In genomic region chr17:84190885-84191284, GRCm38 (mm10) we compare ENCODE assay signal across 8 mouse cellular contexts. TPM values are rescaled to one million over a fixed set of nuclear protein-coding genes. Genes with fewer than 3 reads are reported as not detected.
DNase-seq lines count a peak whose midpoint lies in the region; ATAC-seq and TF ChIP-seq lines count a peak whose summit lies in the region.

No protein-coding gene starts in this region.

- H3K4me1 ChIP-seq in hindbrain, embryonic 11.5 days (replicated peaks; ENCODE audit: control insufficient read depth, insufficient read depth, low read length): peaks cover 6% of the 10 kb centered on the region; the same call in 1 of the 2 replicates
- peaks cover 28% of the 10 kb centered on the region for H3K4me1 ChIP-seq in hindbrain, embryonic 13.5 days (replicated peaks)

- CTCF ChIA-PET in Patski (lab: Charles Lee): interaction anchor here (1.0 to 3.8 kb wide), 15 partner anchors 9 to 295 kb away, joined by 3 to 18 read pairs (median 4); no protein-coding TSS in a partner anchor

- H3K9me3 ChIP-seq in hindbrain, embryonic 11.5 days (ENCODE audit: control insufficient read depth, low read length): no peaks in the 10 kb centered on the region
- H3K9me3 ChIP-seq in hindbrain, embryonic 13.5 days: no peaks in the 10 kb centered on the region

- POLR2A ChIA-PET in Patski (lab: Charles Lee): interaction anchor here (0.6 to 0.7 kb wide), 2 partner anchors 60 to 115 kb away, joined by 3 read pairs; no protein-coding TSS in a partner anchor

- ATAC-seq in hindbrain, embryonic 11.5 days (ENCODE audit: low FRiP score): no peak
- no peak for ATAC-seq in hindbrain, embryonic 13.5 days (ENCODE audit: low FRiP score)
- no peak for ATAC-seq in Patski

- no peak overlapping the region for H3K9ac ChIP-seq in hindbrain, embryonic 11.5 days (ENCODE audit: low read depth, low read length)
- H3K9ac ChIP-seq in hindbrain, embryonic 13.5 days: no peak overlapping the region

- H3K4me2 ChIP-seq in hindbrain, embryonic 11.5 days (replicated peaks; ENCODE audit: low read depth, low read length): no peak overlapping the region
- no peak overlapping the region for H3K4me2 ChIP-seq in hindbrain, embryonic 13.5 days

- H3K36me3 ChIP-seq in hindbrain, embryonic 11.5 days (ENCODE audit: control insufficient read depth, insufficient read depth, low read length): no peaks in the 10 kb centered on the region; the same call in 1 of the 2 replicates
- peaks cover 13% of the 10 kb centered on the region for H3K36me3 ChIP-seq in hindbrain, embryonic 13.5 days

- no peak for TF ChIP-seq CTCF in Patski (IDR thresholded peaks at IDR 0.05)

- WGBS in hindbrain, embryonic 11.5 days: 32% methylated on average over 8 of the region's 8 CpGs
- 30% methylated on average over 8 of the region's 8 CpGs for WGBS in hindbrain, embryonic 13.5 days

- in situ Hi-C loops in Patski (cut with MboI; ENCODE audit: low pct_unique_long_range_greater_than_20kb): no loop called here

- H3K27me3 ChIP-seq in hindbrain, embryonic 11.5 days (ENCODE audit: control insufficient read depth, insufficient read depth, low read length): peaks cover 3% of the 10 kb centered on the region; the same call in 1 of the 2 replicates
- peaks cover 21% of the 10 kb centered on the region for H3K27me3 ChIP-seq in hindbrain, embryonic 13.5 days
- H3K27me3 ChIP-seq in Patski: no peaks in the 10 kb centered on the region

- no peak overlapping the region for H3K4me3 ChIP-seq in hindbrain, embryonic 11.5 days (ENCODE audit: low read depth, low read length)
- no peak overlapping the region for H3K4me3 ChIP-seq in hindbrain, embryonic 13.5 days

- peak; percentile 89 for DNase-seq in hindbrain, embryonic 11.5 days (ENCODE audit: low spot score)
- DNase-seq in Patski (ENCODE audit: low read depth, low spot score): peak; percentile 33
- DNase-seq in cerebellum, postnatal 36 days: peak; percentile 72 to 77
- peak; percentile 63 to 80 for DNase-seq in heart, adult 9 months (ENCODE audit: low spot score in 2 of 2)
- peak; percentile 60 to 77 for DNase-seq in left cerebral cortex, adult 8-10 months (ENCODE audit: low spot score in 2 of 2)
- peak; percentile 95 for DNase-seq in naive thymus-derived CD4-positive, alpha-beta T cell, adult 2 months (ENCODE audit: low read depth)
- peak; percentile 73 to 79 for DNase-seq in thymus, adult 18-20 months

- no peak overlapping the region for H3K27ac ChIP-seq in hindbrain, embryonic 11.5 days (ENCODE audit: low read depth, low read length)
- H3K27ac ChIP-seq in hindbrain, embryonic 13.5 days: no peak overlapping the region

RNA-seq across cellular contexts. Expression of gene Zfp36l2, which starts 3.1 kb away (rescaled TPM):
- polyA plus RNA-seq in hindbrain, embryonic 11.5 days (2014; fragmentation: Nextera tagmentation; extraction: Ambion mirVana): 15.8 and 16.0 TPM in 2 replicates
- polyA plus RNA-seq in hindbrain, embryonic 13.5 days (2015; fragmentation: Nextera tagmentation; extraction: Ambion mirVana): 5.1 and 5.2 TPM in 2 replicates
- 68.0 TPM for polyA plus RNA-seq in Patski (2021)
- 10 to 100 TPM; 19.9 to 27.1 (median 24.2) TPM for total RNA-seq in left cerebral cortex, adult 8-10 months (2022)

Comparison
In these comparisons a context has a peak if more than half of its experiments do, and no peak if none do; other contexts are left out.
1. DNase-seq: peak in every context shown above with its lines; median percentile 95 in naive thymus-derived CD4-positive, alpha-beta T cell, adult 2 months; 89 in hindbrain, embryonic 11.5 days; 76 in thymus, adult 18-20 months; 74 in cerebellum, postnatal 36 days; 72 in heart, adult 9 months; 68 in left cerebral cortex, adult 8-10 months; 33 in Patski.